Mouse (Mus musculus): ENCODE data around the gene Hnrnpl.

- no peak for TF ChIP-seq POLR2A (IDR thresholded peaks at IDR 0.05; ENCODE audit: extremely low read depth, insufficient read depth, low read length)
- TF ChIP-seq CTCF (IDR thresholded peaks at IDR 0.05; ENCODE audit: low read depth, low read length) = no peak
Measured at GRCm38 (mm10) chr7:28832137-28832536, 23.8 kb downstream of the Hnrnpl start.
